Mouse (Mus musculus): ENCODE measurements around the gene Trim32. TPM values are rescaled to one million over a fixed set of nuclear protein-coding genes. Genes with fewer than 3 reads are reported as not detected.
A peak's percentile ranks its signal among the peaks of the same experiment; 100 is the strongest.

Gene Trim32
- polyA plus RNA-seq, 1 experiment from 2014 or later = 58.8 TPM

GRCm38 (mm10) chr4:65608112-65608511 is 3.3 kb downstream of the Trim32 start:
- no peaks in the 10 kb centered on the region for H3K27me3 ChIP-seq (ENCODE audit: control insufficient read depth, insufficient read depth, low read length)
- 0 out of 2 replicates have a peak, but pooled peaks cover 3% of the 10 kb centered on the region for H3K4me1 ChIP-seq (ENCODE audit: control insufficient read depth, insufficient read depth, low read length)
- no peaks in the 10 kb centered on the region for H3K9me3 ChIP-seq (ENCODE audit: control insufficient read depth, low read length)
- DNase-seq (ENCODE audit: low spot score) (no peak), ATAC-seq (ENCODE audit: insufficient number of reproducible peaks, low FRiP score, low TSS enrichment, low read depth) (no peak)
- H3K9ac ChIP-seq (ENCODE audit: low read length) = no peak overlapping the region
- H3K36me3 ChIP-seq (ENCODE audit: control insufficient read depth, insufficient read depth, low read length) = peaks cover 2% of the 10 kb centered on the region; the same call in 1 of the 2 replicates
- no peak overlapping the region for H3K27ac ChIP-seq (replicated peaks; ENCODE audit: low read depth, low read length)
- no peak overlapping the region for H3K4me2 ChIP-seq (ENCODE audit: low read depth, severe bottlenecking)
- H3K4me3 ChIP-seq (ENCODE audit: low read depth, low read length) = no peak overlapping the region
- 88% methylated on average over 4 of the region's 4 CpGs for WGBS

GRCm38 (mm10) chr4:65610329-65610728 is 5.5 kb downstream of the Trim32 start:
- no peak overlapping the region for H3K4me2 ChIP-seq (ENCODE audit: low read depth, severe bottlenecking)
- H3K9ac ChIP-seq (ENCODE audit: low read length) = no peak overlapping the region
- no peak overlapping the region for H3K4me3 ChIP-seq (ENCODE audit: low read depth, low read length)
- no peak overlapping the region for H3K27ac ChIP-seq (replicated peaks; ENCODE audit: low read depth, low read length)
- no peaks in the 10 kb centered on the region for H3K9me3 ChIP-seq (ENCODE audit: control insufficient read depth, low read length)
- no peaks in the 10 kb centered on the region for H3K27me3 ChIP-seq (ENCODE audit: control insufficient read depth, insufficient read depth, low read length)
- 93% methylated on average over 5 of the region's 5 CpGs for WGBS
- no peak for ATAC-seq (ENCODE audit: insufficient number of reproducible peaks, low FRiP score, low TSS enrichment, low read depth)
- no peak for DNase-seq (ENCODE audit: low spot score)
- H3K36me3 ChIP-seq (ENCODE audit: control insufficient read depth, insufficient read depth, low read length) = peaks cover 20% of the 10 kb centered on the region
- H3K4me1 ChIP-seq (ENCODE audit: control insufficient read depth, insufficient read depth, low read length) = 0 out of 2 replicates have a peak, but pooled peaks cover 3% of the 10 kb centered on the region

GRCm38 (mm10) chr4:65610896-65611295 is 6.1 kb downstream of the Trim32 start:
- H3K9me3 ChIP-seq (ENCODE audit: control insufficient read depth, low read length) = no peaks in the 10 kb centered on the region
- no peak for ATAC-seq (ENCODE audit: insufficient number of reproducible peaks, low FRiP score, low TSS enrichment, low read depth)
- H3K9ac ChIP-seq (ENCODE audit: low read length) = no peak overlapping the region
- H3K27ac ChIP-seq (replicated peaks; ENCODE audit: low read depth, low read length) = no peak overlapping the region
- DNase-seq (ENCODE audit: low spot score) = no peak
- H3K4me3 ChIP-seq (ENCODE audit: low read depth, low read length) = no peak overlapping the region
- no peaks in the 10 kb centered on the region for H3K27me3 ChIP-seq (ENCODE audit: control insufficient read depth, insufficient read depth, low read length)
- H3K36me3 ChIP-seq (ENCODE audit: control insufficient read depth, insufficient read depth, low read length) = peaks cover 24% of the 10 kb centered on the region
- H3K4me2 ChIP-seq (ENCODE audit: low read depth, severe bottlenecking) = no peak overlapping the region
- WGBS = 72% methylated on average over 6 of the region's 6 CpGs
- H3K4me1 ChIP-seq (ENCODE audit: control insufficient read depth, insufficient read depth, low read length) = 0 out of 2 replicates have a peak, but pooled peaks cover 3% of the 10 kb centered on the region

GRCm38 (mm10) chr4:65613135-65613534 is 8.3 kb downstream of the Trim32 start:
- no peak overlapping the region for H3K27ac ChIP-seq (replicated peaks; ENCODE audit: low read depth, low read length)
- H3K9me3 ChIP-seq (ENCODE audit: control insufficient read depth, low read length) = no peaks in the 10 kb centered on the region
- H3K4me3 ChIP-seq (ENCODE audit: low read depth, low read length) = no peak overlapping the region
- H3K36me3 ChIP-seq (ENCODE audit: control insufficient read depth, insufficient read depth, low read length) = peaks cover 32% of the 10 kb centered on the region
- no peak overlapping the region for H3K9ac ChIP-seq (ENCODE audit: low read length)
- no peaks in the 10 kb centered on the region for H3K27me3 ChIP-seq (ENCODE audit: control insufficient read depth, insufficient read depth, low read length)
- no peaks in the 10 kb centered on the region for H3K4me1 ChIP-seq (ENCODE audit: control insufficient read depth, insufficient read depth, low read length)
- ATAC-seq (ENCODE audit: insufficient number of reproducible peaks, low FRiP score, low TSS enrichment, low read depth) (no peak), DNase-seq (ENCODE audit: low spot score) (no peak)
- 97% methylated on average over 14 of the region's 14 CpGs for WGBS
- H3K4me2 ChIP-seq (ENCODE audit: low read depth, severe bottlenecking) = no peak overlapping the region

- Histone ChIP-seq H3K27ac (replicated peaks; ENCODE audit: low read depth, low read length) (no peak overlapping the region), H3K4me1 (ENCODE audit: control insufficient read depth, insufficient read depth, low read length) (no peaks in the 10 kb centered on the region), H3K9ac (ENCODE audit: low read length) (no peak overlapping the region), H3K36me3 (ENCODE audit: control insufficient read depth, insufficient read depth, low read length) (peaks cover 12% of the 10 kb centered on the region; the same call in 1 of the 2 replicates), H3K4me3 (ENCODE audit: low read depth, low read length) (no peak overlapping the region), H3K27me3 (ENCODE audit: control insufficient read depth, insufficient read depth, low read length) (no peaks in the 10 kb centered on the region), H3K4me2 (ENCODE audit: low read depth, severe bottlenecking) (no peak overlapping the region), H3K9me3 (ENCODE audit: control insufficient read depth, low read length) (no peaks in the 10 kb centered on the region)
- WGBS = 63% methylated on average over 3 of the region's 3 CpGs
- ATAC-seq (ENCODE audit: insufficient number of reproducible peaks, low FRiP score, low TSS enrichment, low read depth) (0 out of 2 replicates have a peak, but pooled peaks have one; percentile 3), DNase-seq (ENCODE audit: low spot score) (no peak)
These were observed 15.3 kb downstream of the Trim32 start for GRCm38 (mm10) chr4:65620125-65620524.

GRCm38 (mm10) chr4:65638231-65638630 is 33.4 kb downstream of the Trim32 start:
- H3K4me2 ChIP-seq (ENCODE audit: low read depth, severe bottlenecking) = no peak overlapping the region
- DNase-seq (ENCODE audit: low spot score) = no peak
- no peaks in the 10 kb centered on the region for H3K9me3 ChIP-seq (ENCODE audit: control insufficient read depth, low read length)
- ATAC-seq (ENCODE audit: insufficient number of reproducible peaks, low FRiP score, low TSS enrichment, low read depth) = no peak
- H3K4me1 ChIP-seq (ENCODE audit: control insufficient read depth, insufficient read depth, low read length) = 0 out of 2 replicates have a peak, but pooled peaks cover 3% of the 10 kb centered on the region
- H3K27me3 ChIP-seq (ENCODE audit: control insufficient read depth, insufficient read depth, low read length) = no peaks in the 10 kb centered on the region
- H3K4me3 ChIP-seq (ENCODE audit: low read depth, low read length) = no peak overlapping the region
- H3K36me3 ChIP-seq (ENCODE audit: control insufficient read depth, insufficient read depth, low read length) = no peaks in the 10 kb centered on the region
- H3K9ac ChIP-seq (ENCODE audit: low read length) = no peak overlapping the region
- no peak overlapping the region for H3K27ac ChIP-seq (replicated peaks; ENCODE audit: low read depth, low read length)
- WGBS = 72% methylated on average over 3 of the region's 3 CpGs

- no peak for ATAC-seq (ENCODE audit: insufficient number of reproducible peaks, low FRiP score, low TSS enrichment, low read depth)
- WGBS = 11% methylated on average over 5 of the region's 5 CpGs
- no peak overlapping the region for H3K9ac ChIP-seq (ENCODE audit: low read length)
- H3K4me2 ChIP-seq (ENCODE audit: low read depth, severe bottlenecking) = no peak overlapping the region
- no peaks in the 10 kb centered on the region for H3K36me3 ChIP-seq (ENCODE audit: control insufficient read depth, insufficient read depth, low read length)
- 0 out of 2 replicates have a peak, but pooled peaks cover 3% of the 10 kb centered on the region for H3K4me1 ChIP-seq (ENCODE audit: control insufficient read depth, insufficient read depth, low read length)
- no peak overlapping the region for H3K4me3 ChIP-seq (ENCODE audit: low read depth, low read length)
- no peaks in the 10 kb centered on the region for H3K27me3 ChIP-seq (ENCODE audit: control insufficient read depth, insufficient read depth, low read length)
- H3K9me3 ChIP-seq (ENCODE audit: control insufficient read depth, low read length) = no peaks in the 10 kb centered on the region
- no peak overlapping the region for H3K27ac ChIP-seq (replicated peaks; ENCODE audit: low read depth, low read length)
- peak; percentile 21 for DNase-seq (ENCODE audit: low spot score)
These were observed 37.8 kb downstream of the Trim32 start for GRCm38 (mm10) chr4:65642611-65643010.

- Histone ChIP-seq H3K9ac (ENCODE audit: low read length) (no peak overlapping the region), H3K4me1 (ENCODE audit: control insufficient read depth, insufficient read depth, low read length) (no peaks in the 10 kb centered on the region), H3K27ac (replicated peaks; ENCODE audit: low read depth, low read length) (no peak overlapping the region), H3K27me3 (ENCODE audit: control insufficient read depth, insufficient read depth, low read length) (no peaks in the 10 kb centered on the region), H3K4me3 (ENCODE audit: low read depth, low read length) (no peak overlapping the region), H3K36me3 (ENCODE audit: control insufficient read depth, insufficient read depth, low read length) (no peaks in the 10 kb centered on the region), H3K4me2 (ENCODE audit: low read depth, severe bottlenecking) (no peak overlapping the region), H3K9me3 (ENCODE audit: control insufficient read depth, low read length) (no peaks in the 10 kb centered on the region)
- DNase-seq (ENCODE audit: low spot score) (peak; percentile 90), ATAC-seq (ENCODE audit: insufficient number of reproducible peaks, low FRiP score, low TSS enrichment, low read depth) (peak; percentile 68)
- WGBS = 0% methylated on average over 2 of the region's 2 CpGs
These were observed 49.9 kb downstream of the Trim32 start for GRCm38 (mm10) chr4:65654723-65655122.

GRCm38 (mm10) chr4:65663176-65663575 is 58.4 kb downstream of the Trim32 start:
- 70% methylated on average over 6 of the region's 6 CpGs for WGBS
- Histone ChIP-seq H3K27me3 (ENCODE audit: control insufficient read depth, insufficient read depth, low read length) (no peaks in the 10 kb centered on the region), H3K4me1 (ENCODE audit: control insufficient read depth, insufficient read depth, low read length) (no peaks in the 10 kb centered on the region), H3K9ac (ENCODE audit: low read length) (no peak overlapping the region), H3K9me3 (ENCODE audit: control insufficient read depth, low read length) (no peaks in the 10 kb centered on the region), H3K4me2 (ENCODE audit: low read depth, severe bottlenecking) (no peak overlapping the region), H3K4me3 (ENCODE audit: low read depth, low read length) (no peak overlapping the region), H3K36me3 (ENCODE audit: control insufficient read depth, insufficient read depth, low read length) (no peaks in the 10 kb centered on the region), H3K27ac (replicated peaks; ENCODE audit: low read depth, low read length) (no peak overlapping the region)
- no peak for ATAC-seq (ENCODE audit: insufficient number of reproducible peaks, low FRiP score, low TSS enrichment, low read depth)
- no peak for DNase-seq (ENCODE audit: low spot score)

Measured in limb, embryonic 11.5 days (tissue).